Mouse (Mus musculus): ENCODE results near the gene Amer3. TPM values are rescaled to one million over a fixed set of nuclear protein-coding genes. Genes with fewer than 3 reads are reported as not detected.

Gene Amer3
- polyA plus RNA-seq, 1 experiment from 2014 or later, result 0.07 TPM

Other genes with a start within 250 kb of the Amer3 start
- 56.6 and 59.2 TPM in 2 replicates for gene Ccdc115, start 140.0 kb upstream of the Amer3 start, polyA plus RNA-seq (2015; fragmentation: Nextera tagmentation; extraction: Ambion mirVana)
- 99.9 and 105 TPM in 2 replicates for gene Imp4, start 139.8 kb upstream of the Amer3 start, polyA plus RNA-seq (2015; fragmentation: Nextera tagmentation; extraction: Ambion mirVana)
- 20.3 and 21.5 TPM in 2 replicates for gene Ptpn18, start 119.9 kb upstream of the Amer3 start, polyA plus RNA-seq (2015; fragmentation: Nextera tagmentation; extraction: Ambion mirVana)
- not detected in 2 replicates for gene Prss39, start 81.2 kb upstream of the Amer3 start, polyA plus RNA-seq (2015; fragmentation: Nextera tagmentation; extraction: Ambion mirVana)
- gene Cfc1, start 44.0 kb upstream of the Amer3 start, polyA plus RNA-seq (2015; fragmentation: Nextera tagmentation; extraction: Ambion mirVana), result 0.15 TPM in 1 of 2 replicates, not detected in the other
- gene Prss40, start 18.7 kb upstream of the Amer3 start, polyA plus RNA-seq (2015; fragmentation: Nextera tagmentation; extraction: Ambion mirVana), result not detected in 2 replicates